Mouse (Mus musculus) heart, adult 2 months (tissue): ENCODE measurements around the gene 1110008P14Rik.

Source experiments
- EP300 ChIP-seq: fragments of 200-500 bp; IDR thresholded peaks from 2 replicates; pipeline ENCODE4 v1.6.1; 2011; ENCODE audit warnings: low read depth, low read length, control low read depth; ENCODE audit not compliant: insufficient read depth
- POLR2A ChIP-seq: fragments of 200-500 bp; IDR thresholded peaks from 2 replicates; pipeline ENCODE4 v1.6.1; 2011; ENCODE audit warnings: mild to moderate bottlenecking, low read depth, low read length, control low read depth; ENCODE audit not compliant: insufficient read depth

DNA sequence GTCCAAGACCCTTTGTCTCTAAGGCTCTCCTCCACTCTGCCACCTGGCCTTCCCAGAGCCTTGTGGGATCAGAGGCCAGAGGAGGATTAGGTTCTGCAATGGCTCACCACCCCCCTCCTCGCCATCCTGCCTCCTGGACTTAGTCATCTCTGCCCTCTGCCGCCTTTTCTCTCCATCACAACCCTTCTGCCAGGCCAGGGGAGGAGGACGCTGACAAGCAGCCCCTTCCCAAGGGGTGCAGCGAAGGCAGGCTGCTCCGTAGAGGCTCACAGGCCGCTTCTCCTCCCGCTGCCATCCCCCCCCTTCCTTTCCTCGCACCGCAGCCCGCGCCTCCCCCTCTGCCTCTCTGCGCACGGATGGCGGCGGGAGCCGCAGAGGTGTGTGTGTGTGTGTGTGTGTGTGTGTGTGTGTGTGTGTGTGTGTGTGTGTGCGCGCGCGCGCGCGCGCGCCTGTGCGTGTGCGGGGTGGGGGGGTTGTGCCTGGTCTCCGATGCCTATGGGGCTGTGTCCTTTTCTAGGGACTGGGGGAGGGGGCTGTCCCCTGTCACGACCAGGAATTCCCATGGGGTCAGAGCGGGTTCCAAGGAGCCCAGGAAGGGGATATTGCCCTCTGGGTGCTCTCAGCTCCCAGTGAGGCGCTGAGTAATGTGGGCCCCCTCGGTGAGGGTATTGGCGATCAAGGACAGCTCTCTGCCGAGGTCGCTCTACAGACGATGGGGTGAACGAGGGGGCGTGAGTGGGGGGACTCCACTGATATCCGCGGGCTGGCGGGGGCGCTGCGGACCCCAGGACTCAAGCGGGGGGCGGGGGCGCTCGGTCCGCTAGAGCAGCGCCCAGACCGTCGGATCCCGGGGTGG is 29.4 kb downstream of the 1110008P14Rik start, which contains the start of gene Ciz1:
- no peak for TF ChIP-seq EP300
- TF ChIP-seq POLR2A, result no peak
